Mouse (Mus musculus) heart, adult 11 months (tissue): ENCODE results near the gene Nfib.

Source experiments
- DNase-seq: peaks from one replicate; pipeline ENCODE4 v3.0.0; 2022

Gene Nfib

GRCm38 (mm10) chr4:82509166-82509767 is 196.3 kb downstream of the Nfib start:
- peak; percentile 89 for DNase-seq

- DNase-seq = peak; percentile 94
Measured at GRCm38 (mm10) chr4:82508281-82508687, 197.3 kb downstream of the Nfib start.

DNA sequence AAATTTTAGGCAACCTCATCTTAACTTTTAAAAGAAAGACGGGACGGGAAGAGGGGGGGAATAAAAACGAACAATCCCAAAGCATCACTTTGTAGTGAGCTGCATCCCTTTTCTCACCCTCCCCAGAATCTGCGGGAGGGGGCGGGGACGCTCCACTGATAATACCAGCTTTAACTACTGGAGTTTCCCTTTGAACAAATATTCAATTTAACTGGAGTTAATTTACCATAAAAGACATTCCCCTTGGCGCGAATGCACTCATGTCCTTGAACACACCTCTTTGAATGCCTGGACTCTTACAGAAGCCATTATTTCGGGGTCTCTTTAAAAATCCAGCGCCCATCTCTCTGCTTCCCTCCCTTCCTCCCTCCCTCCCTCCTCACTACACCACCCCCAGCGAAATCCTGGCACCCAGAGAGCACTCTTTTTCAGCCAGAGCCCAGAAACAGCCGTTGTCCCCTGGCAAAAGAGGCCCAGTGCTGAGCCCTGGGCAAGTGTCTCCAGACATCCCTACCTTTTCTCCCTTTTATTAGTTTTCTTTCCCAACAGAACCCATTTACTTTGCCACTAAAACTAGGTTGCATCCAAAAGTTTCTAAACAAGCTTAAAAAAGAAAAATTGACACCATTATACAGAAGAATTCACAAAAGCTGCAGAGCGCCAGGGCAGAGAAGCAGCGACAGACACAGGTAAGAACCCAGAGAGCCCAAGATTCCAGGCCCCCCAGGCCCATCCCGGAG is 197.8 kb downstream of the Nfib start:
- DNase-seq = peak; percentile 97

- no peak for DNase-seq
Measured at GRCm38 (mm10) chr4:82506731-82507331, 198.7 kb downstream of the Nfib start.

- peak; percentile 99 for DNase-seq
Measured at GRCm38 (mm10) chr4:82506081-82506730, 199.3 kb downstream of the Nfib start.

DNA sequence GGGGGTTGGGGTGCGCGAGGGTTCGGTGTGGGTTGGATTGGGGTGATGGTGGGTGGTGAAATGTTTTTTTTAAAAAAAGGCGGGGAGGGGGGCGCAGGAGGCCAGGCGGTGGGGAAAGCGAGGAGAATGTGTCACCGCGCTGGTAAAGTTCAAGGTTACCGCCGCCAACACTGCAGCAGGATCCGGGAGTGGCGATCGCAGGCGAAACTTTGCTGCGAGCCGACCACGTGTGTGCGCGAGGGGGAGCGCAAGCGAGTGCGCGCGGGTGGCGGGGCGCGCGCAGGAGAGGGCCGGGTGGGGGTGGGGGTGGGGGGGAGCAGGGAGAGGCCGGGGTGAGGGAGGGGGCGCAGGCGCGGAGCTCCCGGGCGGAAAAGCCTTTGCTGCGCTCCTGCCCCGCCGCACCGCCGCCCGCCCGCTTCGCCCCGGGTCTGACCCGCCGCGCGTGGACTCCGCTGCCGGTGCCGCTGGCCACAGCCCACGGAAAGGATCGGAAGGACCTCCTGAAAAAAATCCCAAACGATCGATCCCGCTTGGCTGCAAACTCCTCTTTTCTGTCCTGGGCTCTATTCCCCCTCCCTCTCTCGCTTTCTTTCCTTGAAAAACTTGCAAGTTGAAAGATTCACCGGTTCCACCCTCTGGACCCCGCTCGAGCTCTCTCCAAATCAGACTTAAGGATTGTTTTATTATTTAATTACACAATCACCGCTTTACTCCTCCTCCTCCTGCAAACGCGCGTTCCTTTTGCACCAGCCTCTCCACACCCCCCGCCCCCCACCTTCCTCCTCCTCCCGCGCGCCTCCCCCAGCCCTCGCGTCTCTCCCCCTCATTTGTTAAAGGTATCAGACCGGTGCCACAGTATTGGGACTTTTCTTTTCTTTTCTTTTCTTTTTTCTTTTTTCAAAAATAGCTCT is 200.2 kb downstream of the Nfib start:
- peak; percentile 99 for DNase-seq

DNA sequence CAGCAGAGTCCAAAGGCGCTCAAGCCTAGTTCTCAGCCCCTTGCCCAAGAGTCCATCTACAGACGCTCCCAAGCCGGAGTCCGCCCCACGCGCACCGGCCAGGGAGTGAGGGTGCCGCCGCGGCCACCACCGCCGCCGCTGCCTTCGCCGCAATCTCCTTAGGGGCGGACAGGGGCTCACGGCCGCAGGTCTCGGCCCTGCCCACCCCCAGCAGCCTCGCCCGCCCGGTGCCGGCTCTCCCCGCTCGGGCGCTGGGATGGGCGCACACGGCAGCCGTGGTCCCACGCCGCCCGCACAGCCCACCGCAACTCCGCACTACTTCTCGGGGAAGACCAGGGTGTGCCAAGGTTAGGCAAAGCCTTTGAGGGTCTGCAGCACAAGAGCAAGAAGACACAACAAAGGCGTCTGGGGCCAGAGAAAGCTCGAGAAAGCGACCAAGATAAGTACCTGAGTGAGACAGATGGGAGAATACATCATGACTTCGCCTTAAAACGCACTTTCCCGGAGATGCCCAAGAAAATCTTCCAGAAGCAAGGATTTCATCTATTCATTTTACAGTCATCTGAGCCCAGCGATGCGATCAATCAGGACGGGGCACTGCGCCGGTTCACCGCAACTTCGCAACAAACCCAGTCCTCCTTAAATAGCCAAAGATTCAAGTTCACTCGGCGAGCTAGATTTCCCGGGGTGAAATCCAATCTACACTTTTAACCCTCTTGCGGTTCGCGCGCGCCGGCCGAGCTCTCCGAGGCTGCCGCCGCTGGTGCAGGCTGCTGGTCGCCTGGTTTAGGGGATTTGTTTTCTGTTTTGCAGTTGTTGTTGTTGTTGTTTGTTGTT is 201.0 kb downstream of the Nfib start:
- DNase-seq = peak; percentile 94

- no peak for DNase-seq
Measured at GRCm38 (mm10) chr4:82504015-82504283, 201.6 kb downstream of the Nfib start.

- DNase-seq = peak; percentile 41
Measured at GRCm38 (mm10) chr4:82503274-82504014, 202.1 kb downstream of the Nfib start.

GRCm38 (mm10) chr4:82502611-82503010 is 202.9 kb downstream of the Nfib start:
- DNase-seq = no peak

DNA sequence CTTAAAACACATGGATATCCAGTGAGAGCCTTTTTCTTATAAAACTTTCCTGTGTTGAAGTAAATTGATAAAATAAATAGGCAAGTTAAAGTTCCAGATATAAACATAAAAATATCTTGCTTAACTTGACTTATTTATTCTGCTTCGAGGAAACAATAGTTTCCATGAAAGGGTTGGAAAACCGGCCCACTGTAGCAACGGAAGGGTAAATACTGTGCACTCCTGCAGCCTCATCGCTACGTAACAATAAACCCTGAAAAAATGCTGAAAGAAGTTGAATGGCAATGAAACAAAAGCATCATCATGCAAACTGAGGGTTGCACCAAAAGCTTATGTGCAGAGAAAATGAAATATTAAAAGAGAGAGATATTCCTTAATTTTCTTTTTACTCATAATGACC is 203.5 kb downstream of the Nfib start:
- no peak for DNase-seq

GRCm38 (mm10) chr4:82500578-82501098 is 204.9 kb downstream of the Nfib start:
- DNase-seq = peak; percentile 86

GRCm38 (mm10) chr4:82499725-82500577 is 205.6 kb downstream of the Nfib start:
- DNase-seq = peak; percentile 84

DNA sequence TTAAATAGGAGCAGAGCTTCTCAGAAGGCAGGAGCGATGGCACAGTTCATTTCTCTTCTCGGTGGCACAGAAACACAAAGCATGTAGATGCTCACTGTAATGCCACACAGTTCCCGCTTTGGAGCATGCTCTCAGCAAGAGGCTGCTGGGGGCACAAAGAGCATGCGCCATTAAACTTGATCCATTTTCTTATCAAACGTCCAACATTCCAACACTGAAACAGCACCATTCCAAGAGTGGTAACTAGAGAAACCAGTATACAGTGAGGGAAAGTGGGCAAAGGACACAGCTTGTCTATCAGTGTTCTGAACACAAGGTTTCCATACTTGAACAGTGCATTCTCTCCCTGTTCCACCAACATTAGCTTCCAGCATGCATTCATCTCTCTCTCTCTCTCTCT is 206.3 kb downstream of the Nfib start:
- peak; percentile 89 for DNase-seq

GRCm38 (mm10) chr4:82497671-82498631 is 207.6 kb downstream of the Nfib start:
- peak; percentile 92 for DNase-seq

DNA sequence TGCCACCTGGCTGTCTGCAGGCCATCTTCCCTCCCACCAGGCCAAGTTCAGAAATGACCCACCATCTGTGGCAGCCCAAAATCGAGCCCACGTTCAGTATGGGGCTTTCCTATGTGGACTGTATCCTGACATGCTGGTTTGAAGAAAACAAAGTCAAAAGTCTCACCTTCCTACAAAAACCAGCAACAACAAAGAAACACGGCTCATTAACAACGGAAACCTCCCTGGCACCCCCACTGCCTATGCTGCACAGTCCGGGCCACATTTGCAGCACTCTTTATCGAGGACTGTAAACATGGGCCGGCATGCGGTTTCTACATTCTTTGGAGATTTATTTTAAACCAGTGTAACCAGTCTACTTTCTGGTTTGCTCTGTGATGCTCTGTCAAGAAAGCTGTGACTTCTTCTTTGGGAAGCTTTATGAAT is 208.4 kb downstream of the Nfib start:
- DNase-seq = no peak

DNA sequence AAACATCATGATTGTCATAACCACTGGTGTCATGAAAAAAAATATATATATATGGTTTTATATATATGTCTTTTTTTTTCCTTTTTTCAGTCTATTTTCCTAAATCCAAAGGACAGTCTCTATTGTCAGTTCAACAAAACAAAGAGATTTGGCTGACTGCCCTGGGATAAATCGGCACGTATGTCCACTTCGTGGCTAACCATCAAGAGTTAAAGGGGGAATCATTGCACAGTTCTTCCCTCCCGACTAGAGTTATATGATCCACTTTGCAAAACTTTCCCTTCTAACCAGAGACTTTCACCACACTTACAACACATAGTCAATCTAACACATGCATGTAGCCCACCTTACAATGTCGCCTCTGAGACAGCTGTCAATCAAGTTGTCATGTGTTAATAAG is 209.2 kb downstream of the Nfib start:
- no peak for DNase-seq

- no peak for DNase-seq
Measured at GRCm38 (mm10) chr4:82495605-82496004, 209.9 kb downstream of the Nfib start.

DNA sequence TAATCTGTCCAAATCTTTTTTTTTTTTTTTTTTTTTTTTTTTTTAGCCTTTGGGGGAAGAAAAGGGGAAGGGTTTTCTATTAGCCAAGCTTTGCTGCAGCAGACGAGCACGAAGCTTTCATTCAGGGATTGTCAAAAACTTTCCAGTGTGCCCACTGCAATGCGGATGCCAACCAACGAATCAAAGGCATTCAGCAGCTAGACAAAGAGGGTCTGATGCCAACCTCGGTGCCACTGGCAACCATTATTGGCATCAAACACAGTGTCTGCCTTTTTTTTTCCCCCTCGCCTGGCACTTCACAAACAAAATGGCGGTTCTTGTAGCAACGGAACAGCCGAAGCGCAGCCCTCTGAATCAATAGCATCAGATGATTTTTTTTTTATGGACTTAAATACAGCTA is 210.7 kb downstream of the Nfib start:
- DNase-seq = no peak
